ENCODE assay signal across 8 mouse cellular contexts in the genomic region with DNA sequence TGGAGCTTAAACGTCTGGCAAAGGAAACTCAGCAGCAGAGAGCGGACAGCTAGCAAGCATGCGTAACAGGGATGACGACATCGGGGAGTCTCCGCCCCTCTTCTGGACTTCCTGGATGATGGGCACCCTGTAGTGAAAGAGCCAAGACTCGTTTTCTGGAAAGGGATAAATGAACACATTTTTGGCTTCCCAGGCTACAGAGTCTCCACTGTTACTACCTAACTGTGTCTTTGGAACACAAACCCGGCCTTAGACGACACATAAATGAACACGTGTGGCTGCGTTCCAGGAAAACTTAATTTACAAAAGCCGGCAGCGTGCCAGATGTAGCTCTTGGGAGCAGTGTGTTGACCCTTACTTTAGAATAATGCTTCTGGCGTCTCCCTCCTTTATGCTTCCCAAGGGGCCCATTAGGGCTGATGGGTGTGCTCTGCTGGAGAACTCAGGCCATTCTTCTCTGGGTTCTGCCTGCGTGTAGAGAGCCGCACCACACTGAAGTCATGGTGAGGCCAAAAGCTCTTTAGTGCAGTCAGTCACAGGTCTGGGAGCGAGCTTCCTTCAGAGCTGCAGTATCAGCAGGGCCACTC.
DNase-seq lines count a peak whose midpoint lies in the region; ATAC-seq lines count a peak whose summit lies in the region.

No protein-coding gene starts in this region.

- no peaks in the 10 kb centered on the region for H3K9me3 ChIP-seq in intestine, embryonic 16.5 days (ENCODE audit: control insufficient read depth, low read length)
- H3K9me3 ChIP-seq in limb, embryonic 11.5 days (ENCODE audit: control insufficient read depth, low read length), result no peaks in the 10 kb centered on the region
- no peaks in the 10 kb centered on the region for H3K9me3 ChIP-seq in neural tube, embryonic 15.5 days (replicated peaks)

- no peaks in the 10 kb centered on the region for H3K27me3 ChIP-seq in intestine, embryonic 16.5 days (replicated peaks; ENCODE audit: control insufficient read depth, insufficient read depth, low read length)
- no peaks in the 10 kb centered on the region for H3K27me3 ChIP-seq in limb, embryonic 11.5 days (ENCODE audit: control insufficient read depth, insufficient read depth, low read length)
- no peaks in the 10 kb centered on the region for H3K27me3 ChIP-seq in neural tube, embryonic 15.5 days (replicated peaks)

- H3K9ac ChIP-seq in intestine, embryonic 16.5 days (ENCODE audit: low read depth, low read length), result no peak overlapping the region
- H3K9ac ChIP-seq in limb, embryonic 11.5 days (ENCODE audit: low read length), result no peak overlapping the region
- H3K9ac ChIP-seq in neural tube, embryonic 15.5 days (replicated peaks), result no peak overlapping the region

- peak; percentile 83 for ATAC-seq in intestine, embryonic 16.5 days
- ATAC-seq in limb, embryonic 11.5 days (ENCODE audit: insufficient number of reproducible peaks, low FRiP score, low TSS enrichment, low read depth), result peak; percentile 34; the same call in 1 of the 2 replicates
- peak; percentile 68 for ATAC-seq in neural tube, embryonic 15.5 days (ENCODE audit: low FRiP score)
- no peak for ATAC-seq in megakaryocyte, adult 5-6 weeks (ENCODE audit: poor library complexity, severe bottlenecking)

- WGBS in intestine, embryonic 16.5 days, result 33% methylated on average over 17 of the region's 17 CpGs
- WGBS in limb, embryonic 11.5 days, result 48% methylated on average over 17 of the region's 17 CpGs
- WGBS in neural tube, embryonic 15.5 days, result 26% methylated on average over 17 of the region's 17 CpGs

- DNase-seq in cerebellum, postnatal 10 days, result peak; percentile 72 to 76
- DNase-seq in cerebellum, adult 11-12 months, result no peak
- DNase-seq in adrenal gland, postnatal 14 days, result peak; percentile 79
- DNase-seq in gastrocnemius, postnatal 25 days, result peak; percentile 74
- DNase-seq in limb, embryonic 11.5 days (ENCODE audit: low spot score), result peak; percentile 57

- H3K36me3 ChIP-seq in intestine, embryonic 16.5 days (ENCODE audit: control insufficient read depth, insufficient read depth, low read length), result no peaks in the 10 kb centered on the region
- no peaks in the 10 kb centered on the region for H3K36me3 ChIP-seq in limb, embryonic 11.5 days (ENCODE audit: control insufficient read depth, insufficient read depth, low read length)
- H3K36me3 ChIP-seq in neural tube, embryonic 15.5 days, result no peaks in the 10 kb centered on the region

- H3K4me1 ChIP-seq in intestine, embryonic 16.5 days (ENCODE audit: control insufficient read depth, insufficient read depth, low read length), result peaks cover 20% of the 10 kb centered on the region
- H3K4me1 ChIP-seq in limb, embryonic 11.5 days (ENCODE audit: control insufficient read depth, insufficient read depth, low read length), result peaks cover 24% of the 10 kb centered on the region
- H3K4me1 ChIP-seq in neural tube, embryonic 15.5 days, result peaks cover 50% of the 10 kb centered on the region

- H3K4me3 ChIP-seq in intestine, embryonic 16.5 days (ENCODE audit: low read length), result peak overlapping the region; percentile 0; the same call in 1 of the 2 replicates
- no peak overlapping the region for H3K4me3 ChIP-seq in limb, embryonic 11.5 days (ENCODE audit: low read depth, low read length)
- H3K4me3 ChIP-seq in neural tube, embryonic 15.5 days (replicated peaks), result peak overlapping the region; percentile 19

- H3K4me2 ChIP-seq in intestine, embryonic 16.5 days (ENCODE audit: low read depth, low read length), result peak overlapping the region; percentile 13; the same call in 1 of the 2 replicates
- H3K4me2 ChIP-seq in limb, embryonic 11.5 days (ENCODE audit: low read depth, severe bottlenecking), result no peak overlapping the region
- peak overlapping the region; percentile 43 for H3K4me2 ChIP-seq in neural tube, embryonic 15.5 days

- H3K27ac ChIP-seq in intestine, embryonic 16.5 days (ENCODE audit: low read length), result peak overlapping the region; percentile 82
- peak overlapping the region; percentile 80 for H3K27ac ChIP-seq in limb, embryonic 11.5 days (replicated peaks; ENCODE audit: low read depth, low read length)
- H3K27ac ChIP-seq in neural tube, embryonic 15.5 days (replicated peaks), result peak overlapping the region; percentile 63
